Mouse (Mus musculus) kidney, adult 2 months (tissue): ENCODE results near the gene Cacna2d1. TPM values are rescaled to one million over a fixed set of nuclear protein-coding genes. Genes with fewer than 3 reads are reported as not detected.

Source experiments
- DNase-seq: peaks from one replicate; pipeline ENCODE4 v3.0.0; 2021
- H3K27ac ChIP-seq: fragments of 200-500 bp; 2 replicates; pipeline ENCODE4 v1.5.1; 2012; ENCODE audit warnings: low read depth, low read length, control low read depth, inconsistent platforms; ENCODE audit not compliant: insufficient read depth
- H3K27me3 ChIP-seq: fragments of 200-500 bp; replicated peaks from 2 replicates; pipeline ENCODE4 v1.6.1; 2012; ENCODE audit warnings: mild to moderate bottlenecking, moderate library complexity, low read length, inconsistent platforms; ENCODE audit not compliant: control insufficient read depth, insufficient read depth
- H3K36me3 ChIP-seq: fragments of 200-500 bp; 2 replicates; pipeline ENCODE4 v1.6.1; 2012; ENCODE audit warnings: mild to moderate bottlenecking, moderate library complexity, low read length, inconsistent platforms; ENCODE audit not compliant: control insufficient read depth, insufficient read depth
- H3K4me1 ChIP-seq: fragments of 200-500 bp; 2 replicates; pipeline ENCODE4 v1.6.1; 2011; ENCODE audit warnings: low read length; ENCODE audit not compliant: control insufficient read depth, insufficient read depth
- H3K4me3 ChIP-seq: fragments of 200-500 bp; 2 replicates; pipeline ENCODE4 v1.5.1; 2011; ENCODE audit warnings: mild to moderate bottlenecking, low read depth, low read length, control low read depth; ENCODE audit not compliant: insufficient read depth
- CTCF ChIP-seq: fragments of 200-500 bp; conservative IDR thresholded peaks from 2 replicates; pipeline ENCODE4 v1.5.1; 2011; ENCODE audit warnings: low read depth, mild to moderate bottlenecking, control low read depth, low read length, moderate library complexity, mixed read lengths; ENCODE audit not compliant: insufficient read depth, insufficient read length
- POLR2A ChIP-seq: fragments of 200-500 bp; IDR thresholded peaks from one replicate; pipeline ENCODE4 v1.6.1; 2011; ENCODE audit warnings: low read depth, low read length, control low read depth
- WGBS: fragments of 180-500 bp; shearing (Covaris S2); methylation state at CpG from one replicate; pipeline ENCODE4 v1.1.7; 2018; 5-methylcytosine and 5-hydroxymethylcytosine counted together
- polyA plus RNA-seq: library from polyadenylated mRNA; depleted of rRNA; stranded (reverse); fragments of >200 nt; gene quantifications from 2 replicates; pipeline ENCODE4 v1.2.3, GENCODE M21; 2012

Gene Cacna2d1
- polyA plus RNA-seq, 1 experiment, result 1.8 TPM

- Histone ChIP-seq H3K36me3 (no peaks in the 10 kb centered on the region), H3K27ac (no peak overlapping the region), H3K4me3 (no peak overlapping the region), H3K27me3 (no peaks in the 10 kb centered on the region), H3K4me1 (no peaks in the 10 kb centered on the region)
- 4% methylated on average over 1 of the region's 1 CpGs for WGBS
- TF ChIP-seq POLR2A (no peak), CTCF (no peak)
- DNase-seq, result peak; percentile 42
Observed at GRCm38 (mm10) chr5:16293223-16293622, 358.7 kb downstream of the Cacna2d1 start.

GRCm38 (mm10) chr5:16293825-16294224 lies 359.3 kb downstream of the Cacna2d1 start:
- no peak for TF ChIP-seq POLR2A
- no peak for TF ChIP-seq CTCF
- Histone ChIP-seq H3K36me3 (no peaks in the 10 kb centered on the region), H3K4me1 (no peaks in the 10 kb centered on the region), H3K4me3 (no peak overlapping the region), H3K27ac (no peak overlapping the region), H3K27me3 (no peaks in the 10 kb centered on the region)
- DNase-seq, result no peak
- 71% methylated on average over 4 of the region's 4 CpGs for WGBS

GRCm38 (mm10) chr5:16294708-16295107 lies 360.2 kb downstream of the Cacna2d1 start:
- Histone ChIP-seq H3K36me3 (no peaks in the 10 kb centered on the region), H3K27ac (no peak overlapping the region), H3K4me3 (no peak overlapping the region), H3K27me3 (no peaks in the 10 kb centered on the region), H3K4me1 (no peaks in the 10 kb centered on the region)
- no peak for DNase-seq
- no peak for TF ChIP-seq POLR2A
- no peak for TF ChIP-seq CTCF
- 89% methylated on average over 4 of the region's 4 CpGs for WGBS

GRCm38 (mm10) chr5:16297170-16297771 lies 362.8 kb downstream of the Cacna2d1 start:
- Histone ChIP-seq H3K36me3 (no peaks in the 10 kb centered on the region), H3K4me1 (no peaks in the 10 kb centered on the region), H3K27me3 (no peaks in the 10 kb centered on the region), H3K27ac (no peak overlapping the region), H3K4me3 (no peak overlapping the region)
- TF ChIP-seq POLR2A (no peak), CTCF (no peak)
- no peak for DNase-seq
- WGBS, result 61% methylated on average over 4 of the region's 4 CpGs

- TF ChIP-seq POLR2A (no peak), CTCF (no peak)
- Histone ChIP-seq H3K27ac (no peak overlapping the region), H3K27me3 (no peaks in the 10 kb centered on the region), H3K4me3 (no peak overlapping the region), H3K36me3 (no peaks in the 10 kb centered on the region), H3K4me1 (no peaks in the 10 kb centered on the region)
- 67% methylated on average over 6 of the region's 6 CpGs for WGBS
- DNase-seq, result no peak
Observed at GRCm38 (mm10) chr5:16299631-16300030, 365.1 kb downstream of the Cacna2d1 start.

GRCm38 (mm10) chr5:16309168-16310006 lies 374.9 kb downstream of the Cacna2d1 start:
- Histone ChIP-seq H3K4me3 (no peak overlapping the region), H3K27ac (no peak overlapping the region), H3K36me3 (no peaks in the 10 kb centered on the region), H3K4me1 (no peaks in the 10 kb centered on the region), H3K27me3 (no peaks in the 10 kb centered on the region)
- 37% methylated on average over 7 of the region's 7 CpGs for WGBS
- peak; percentile 63 for DNase-seq
- no peak for TF ChIP-seq POLR2A
- TF ChIP-seq CTCF, result peak; percentile 79

GRCm38 (mm10) chr5:16314242-16314641 lies 379.8 kb downstream of the Cacna2d1 start:
- Histone ChIP-seq H3K4me3 (no peak overlapping the region), H3K4me1 (no peaks in the 10 kb centered on the region), H3K36me3 (no peaks in the 10 kb centered on the region), H3K27ac (no peak overlapping the region), H3K27me3 (no peaks in the 10 kb centered on the region)
- no peak for TF ChIP-seq POLR2A
- no peak for TF ChIP-seq CTCF
- DNase-seq, result no peak
- 56% methylated on average over 5 of the region's 5 CpGs for WGBS
